30 mouse cellular contexts compared by ENCODE assay signal in genomic region chr12:111235631-111236030, GRCm38 (mm10). TPM values are rescaled to one million over a fixed set of nuclear protein-coding genes. Genes with fewer than 3 reads are reported as not detected.
"Had no signal": no experiment of that assay in that cellular context is flagged by ENCODE, and none has a peak within 500 bp of the region (broad histone marks: within the 10 kb centered on the region; RNA-seq: fewer than 3 reads in every experiment).

No protein-coding gene starts in this region.

- H3K4me3 ChIP-seq: left cerebral cortex, adult 2 months had no signal

- H3K27ac ChIP-seq: left cerebral cortex, adult 2 months; liver, embryonic 14.5 days had no signal

- H3K4me2 ChIP-seq: lung, embryonic 14.5 days; midbrain, embryonic 11.5 days had no signal

- ATAC-seq: intestine, embryonic 16.5 days; liver, postnatal 0 days had no signal

- DNase-seq: kidney, adult 18-20 months; kidney, adult 9 months; kidney, postnatal 36 days; layer of hippocampus, adult 9-11 months; layer of hippocampus, postnatal 36 days; liver, postnatal 0 days; lung, embryonic 14.5 days; lung, postnatal 14 days; lung, postnatal 4 days; midbrain, embryonic 14.5 days; thymus, adult 18-20 months; thymus, postnatal 36 days had no signal

- H3K9ac ChIP-seq: liver, embryonic 14.5 days; liver, postnatal 0 days; lung, embryonic 14.5 days had no signal

RNA-seq across cellular contexts. Expression of gene Amn, which starts 35.3 kb away (rescaled TPM):
- total RNA-seq: megakaryocyte progenitor cell, adult 5-6 weeks had no signal
- polyA plus RNA-seq: neural tube, embryonic 11.5 days had no signal

RNA-seq across cellular contexts. Expression of gene 4930595D18Rik, which starts 51.3 kb away (rescaled TPM):
- total RNA-seq: layer of hippocampus, postnatal 36 days; left cerebral cortex, adult 2 months; left cerebral cortex, postnatal 10 days; left cerebral cortex, postnatal 36 days; liver, adult 2 months; megakaryocyte progenitor cell, adult 5-6 weeks; megakaryocyte-erythroid progenitor cell, adult 5-6 weeks; midbrain, postnatal 0 days had no signal
- polyA plus RNA-seq: intestine, embryonic 16.5 days; kidney, embryonic 16.5 days; limb, embryonic 11.5 days; liver, adult 2 months; liver, embryonic 14.5 days; liver, postnatal 0 days; lung, embryonic 14.5 days; midbrain, embryonic 11.5 days; midbrain, embryonic 14.5 days; neural tube, embryonic 11.5 days; neural tube, embryonic 14.5 days; small intestine, adult 2 months; spleen, adult 2 months; stomach, embryonic 16.5 days; urinary bladder, adult 2 months had no signal
